Mouse (Mus musculus) thymus, adult 2 months (tissue): ENCODE measurements around the gene Edaradd. TPM values are rescaled to one million over a fixed set of nuclear protein-coding genes. Genes with fewer than 3 reads are reported as not detected.
"Not testable (repeated sequence)": the region's sequence is repeated elsewhere in the genome, so short reads cannot be mapped to it uniquely, and the experiment has no call there.

ENCODE experiments used
- DNase-seq: peaks from one replicate; pipeline ENCODE4 v3.0.0; 2021
- H3K27ac ChIP-seq: fragments of 200-500 bp; 2 replicates; pipeline ENCODE4 v1.5.1; 2012; ENCODE audit warnings: low read length, control low read depth; ENCODE audit not compliant: control insufficient read depth, insufficient read depth
- H3K27me3 ChIP-seq: fragments of 200-500 bp; 2 replicates; pipeline ENCODE4 v1.6.1; 2012; ENCODE audit warnings: mild to moderate bottlenecking, low read length, moderate library complexity, mixed read lengths; ENCODE audit not compliant: control insufficient read depth, insufficient read depth
- H3K36me3 ChIP-seq: fragments of 200-500 bp; 2 replicates; pipeline ENCODE4 v1.6.1; 2012; ENCODE audit warnings: mild to moderate bottlenecking, low read length, moderate library complexity; ENCODE audit not compliant: control insufficient read depth, insufficient read depth
- H3K4me1 ChIP-seq: fragments of 200-500 bp; replicated peaks from 2 replicates; pipeline ENCODE4 v1.6.1; 2012; ENCODE audit warnings: low read length; ENCODE audit not compliant: control insufficient read depth, insufficient read depth
- H3K4me3 ChIP-seq: fragments of 200-500 bp; 2 replicates; pipeline ENCODE4 v1.5.1; 2012; ENCODE audit warnings: mild to moderate bottlenecking, low read length, control low read depth, moderate library complexity; ENCODE audit not compliant: control insufficient read depth, insufficient read depth
- CTCF ChIP-seq: fragments of 200-500 bp; IDR thresholded peaks from 2 replicates; pipeline ENCODE4 v1.5.1; 2012; ENCODE audit warnings: mild to moderate bottlenecking, control low read depth, low read length, moderate library complexity, borderline replicate concordance; ENCODE audit not compliant: control insufficient read depth, poor library complexity, insufficient read depth; ENCODE audit errors: extremely low read depth
- POLR2A ChIP-seq: fragments of 200-500 bp; IDR thresholded peaks from 2 replicates; pipeline ENCODE4 v1.6.1; 2012; ENCODE audit warnings: mild to moderate bottlenecking, low read length, control low read depth, moderate library complexity; ENCODE audit not compliant: control insufficient read depth, poor library complexity, insufficient read depth; ENCODE audit errors: extremely low read depth
- WGBS: fragments of 180-500 bp; shearing (Covaris S2); methylation state at CpG from one replicate; pipeline ENCODE4 v1.1.7; 2018; 5-methylcytosine and 5-hydroxymethylcytosine counted together
- polyA plus RNA-seq: library from polyadenylated mRNA; depleted of rRNA; stranded (reverse); fragments of >200 nt; gene quantifications from 2 replicates; pipeline ENCODE4 v1.2.3, GENCODE M21; 2012

Edaradd gene
- polyA plus RNA-seq, 1 experiment = 9.8 TPM

GRCm38 (mm10) chr13:12464844-12465243 lies 55.4 kb downstream of the Edaradd start, which contains the start of gene Lgals8:
Gene Lgals8, minus strand, starts transcription at chr13:12464944.
- Histone ChIP-seq H3K4me1 (0 out of 2 replicates have a peak, but pooled peaks cover 6% of the 10 kb centered on the region), H3K27ac (no peak within 1 kb of the TSS), H3K27me3 (no peaks in the 10 kb centered on the region), H3K4me3 (no peak within 1 kb of the TSS), H3K36me3 (no peaks in the 10 kb centered on the region)
- DNase-seq = no peak
- TF ChIP-seq POLR2A = no peak
- 84% methylated on average over 1 of the region's 1 CpGs for WGBS

DNA sequence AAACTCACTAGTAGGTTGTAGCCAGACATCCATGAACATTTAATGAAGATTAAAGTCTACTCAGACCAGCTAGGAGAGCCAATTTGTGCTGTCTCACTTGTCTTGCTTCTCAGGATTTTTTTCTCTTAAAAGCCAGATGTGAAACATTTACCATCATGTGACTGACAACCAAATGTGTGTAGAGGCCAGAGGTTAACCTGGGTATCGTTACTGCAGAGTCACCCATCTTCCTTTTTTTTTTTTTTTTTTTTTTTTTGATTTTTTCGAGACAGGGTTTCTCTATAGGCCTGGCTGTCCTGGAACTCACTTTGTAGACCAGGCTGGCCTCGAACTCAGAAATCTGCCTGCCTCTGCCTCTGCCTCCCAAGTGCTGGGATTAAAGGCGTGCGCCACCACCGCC lies 56.1 kb downstream of the Edaradd start:
- not testable (repeated sequence) for DNase-seq, H3K27ac ChIP-seq, H3K27me3 ChIP-seq, H3K4me1 ChIP-seq, H3K4me3 ChIP-seq, H3K36me3 ChIP-seq
- WGBS = 84% methylated on average over 6 of the region's 6 CpGs

- TF ChIP-seq CTCF (no peak), POLR2A (no peak)
- H3K36me3 ChIP-seq = no peaks in the 10 kb centered on the region
- H3K4me1 ChIP-seq = 0 out of 2 replicates have a peak, but pooled peaks cover 8% of the 10 kb centered on the region
Measured at GRCm38 (mm10) chr13:12462623-12463022, 57.6 kb downstream of the Edaradd start.

DNA sequence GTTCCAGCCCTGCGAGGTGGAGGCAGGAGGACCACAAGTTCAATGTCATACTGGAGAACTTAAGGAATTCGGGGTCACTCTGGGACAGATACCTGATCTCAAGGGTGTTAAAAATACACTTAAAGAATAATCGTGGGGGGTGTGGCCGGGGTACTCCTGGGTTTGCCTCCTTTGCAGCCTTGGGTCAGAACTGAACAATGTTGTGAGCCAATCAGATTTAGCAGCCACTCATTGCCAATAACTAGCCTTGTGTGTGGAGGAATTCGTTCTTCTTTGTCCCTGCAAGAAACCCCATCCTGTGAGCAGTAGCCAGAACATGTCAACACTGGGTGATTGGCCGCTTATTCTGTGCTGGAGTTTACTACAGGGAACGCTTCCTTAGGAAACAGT lies 58.5 kb downstream of the Edaradd start:
- 0 out of 2 replicates have a peak, but pooled peaks cover 8% of the 10 kb centered on the region for H3K4me1 ChIP-seq
- TF ChIP-seq POLR2A (no peak), CTCF (no peak)
- H3K27ac ChIP-seq = no peak overlapping the region
- peak overlapping the region; percentile 90 for H3K4me3 ChIP-seq
- 9% methylated on average over 7 of the region's 7 CpGs for WGBS
- 0 out of 2 replicates have a peak, but pooled peaks cover 4% of the 10 kb centered on the region for H3K36me3 ChIP-seq
- no peak for DNase-seq
- no peaks in the 10 kb centered on the region for H3K27me3 ChIP-seq

More at GRCm38 (mm10) chr13:12462623-12463022, 57.6 kb downstream of the Edaradd start:
- Histone ChIP-seq H3K27ac (no peak overlapping the region), H3K27me3 (no peaks in the 10 kb centered on the region), H3K4me3 (no peak overlapping the region)
- DNase-seq = no peak
- 90% methylated on average over 4 of the region's 4 CpGs for WGBS

DNA sequence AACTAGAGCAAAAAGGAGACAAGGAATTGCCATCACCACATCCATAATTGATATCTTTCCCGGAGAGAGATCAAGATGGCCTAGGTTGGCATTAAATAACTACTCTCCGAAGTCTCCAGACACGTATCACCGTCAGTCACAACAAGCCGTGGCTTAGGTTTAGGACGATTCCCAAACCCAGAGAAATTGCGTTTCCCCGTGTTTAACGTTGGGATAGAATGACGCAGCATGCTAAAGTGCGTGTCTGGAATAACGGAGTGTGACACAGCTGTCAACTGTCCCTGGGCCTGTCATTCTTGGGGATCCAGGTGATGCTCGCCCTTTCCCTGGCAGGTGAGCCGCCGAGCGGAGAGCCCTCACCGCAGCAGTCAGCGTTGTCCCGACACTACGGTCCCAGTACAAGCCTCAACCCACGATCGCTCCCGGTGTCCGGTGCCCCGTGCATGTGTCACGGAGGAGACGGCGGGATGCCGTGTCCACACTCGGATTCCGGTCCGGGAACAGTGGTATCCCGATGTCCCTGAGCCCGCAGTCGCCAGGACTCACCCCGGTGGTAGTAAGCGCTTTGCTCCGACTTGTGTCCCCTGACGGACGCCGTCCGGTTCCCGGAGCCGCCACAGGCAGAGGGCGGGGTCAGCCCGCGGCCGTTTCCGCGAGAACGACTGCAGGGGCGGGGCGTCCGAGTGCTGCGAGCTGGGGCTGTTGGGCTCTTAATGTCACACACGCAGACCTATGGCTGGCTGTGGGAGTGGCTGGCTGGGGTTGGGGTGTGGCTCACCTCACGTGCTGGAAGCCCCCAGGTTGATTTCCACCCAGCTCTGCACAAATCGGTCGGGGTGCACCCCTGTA lies 59.1 kb downstream of the Edaradd start:
- peak; percentile 94 for DNase-seq
- TF ChIP-seq POLR2A = no peak
- TF ChIP-seq CTCF = no peak
- Histone ChIP-seq H3K27me3 (no peaks in the 10 kb centered on the region), H3K4me3 (peak overlapping the region; percentile 90), H3K27ac (peak overlapping the region; percentile 21; the same call in 1 of the 2 replicates), H3K36me3 (0 out of 2 replicates have a peak, but pooled peaks cover 4% of the 10 kb centered on the region), H3K4me1 (0 out of 2 replicates have a peak, but pooled peaks cover 8% of the 10 kb centered on the region)
- under 1% methylated on average over 59 of the region's 59 CpGs for WGBS

DNA sequence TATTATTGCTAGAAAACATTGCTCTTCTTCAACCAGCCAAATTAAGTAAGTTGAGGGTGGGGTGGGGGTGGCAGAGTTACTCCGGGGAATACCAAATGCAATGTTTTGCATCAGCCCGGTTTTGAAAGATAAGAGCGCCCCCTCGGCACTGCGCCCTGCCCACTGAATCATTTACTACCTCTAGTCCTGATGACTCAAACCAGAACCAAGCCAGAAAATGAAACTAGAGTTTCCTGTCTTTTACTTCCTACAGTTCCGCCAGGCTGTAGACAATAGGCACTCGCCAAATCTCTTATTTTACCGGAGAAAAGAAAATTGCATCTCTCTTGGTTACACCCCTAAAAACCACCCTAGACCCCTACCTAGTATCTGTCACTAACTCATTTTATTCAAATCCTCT lies 59.8 kb downstream of the Edaradd start:
- WGBS = 0% methylated on average over 8 of the region's 8 CpGs
- TF ChIP-seq POLR2A (no peak), CTCF (no peak)
- Histone ChIP-seq H3K27ac (peak overlapping the region; percentile 38; the same call in 1 of the 2 replicates), H3K4me1 (0 out of 2 replicates have a peak, but pooled peaks cover 8% of the 10 kb centered on the region), H3K27me3 (no peaks in the 10 kb centered on the region), H3K4me3 (peak overlapping the region; percentile 21; the same call in 1 of the 2 replicates), H3K36me3 (peaks cover 5% of the 10 kb centered on the region; the same call in 1 of the 2 replicates)
- DNase-seq = peak; percentile 75
